Comparison of ENCODE assay signal across 19 mouse cellular contexts in genomic region chr5:45136696-45137095, GRCm38 (mm10).
DNase-seq lines count a peak whose midpoint lies in the region; ATAC-seq and TF ChIP-seq lines count a peak whose summit lies in the region.
"Had no signal": no experiment of that assay in that cellular context is flagged by ENCODE, and none has a peak within 500 bp of the region (broad histone marks: within the 10 kb centered on the region; RNA-seq: fewer than 3 reads in every experiment).

No protein-coding gene starts in this region.

- peak overlapping the region; percentile 56 for H3K27ac ChIP-seq in hindbrain, embryonic 13.5 days
- no peak overlapping the region for H3K27ac ChIP-seq in hindbrain, embryonic 16.5 days (ENCODE audit: low read depth, low read length)
- H3K27ac ChIP-seq in midbrain, embryonic 16.5 days (ENCODE audit: low read length) = peak overlapping the region; percentile 51; the same call in 1 of the 2 replicates
- no peak overlapping the region for H3K27ac ChIP-seq in cerebellum, adult 2 months (ENCODE audit: insufficient read depth, low read length)
- H3K27ac ChIP-seq: heart, adult 2 months; heart, embryonic 15.5 days; hindbrain, embryonic 12.5 days; limb, embryonic 12.5 days; liver, embryonic 13.5 days; stomach, postnatal 0 days had no signal

- TF ChIP-seq CTCF in cerebellum, adult 2 months (IDR thresholded peaks at IDR 0.05; ENCODE audit: borderline replicate concordance, insufficient read depth, low read depth, low read length) = no peak

- peaks cover 9% of the 10 kb centered on the region for H3K4me1 ChIP-seq in hindbrain, embryonic 13.5 days (replicated peaks)
- peaks cover 3% of the 10 kb centered on the region; the same call in 1 of the 2 replicates for H3K4me1 ChIP-seq in hindbrain, embryonic 16.5 days (ENCODE audit: control insufficient read depth, insufficient read depth, low read depth, low read length)
- H3K4me1 ChIP-seq in midbrain, embryonic 16.5 days (ENCODE audit: control insufficient read depth, insufficient read depth, low read length) = peaks cover 5% of the 10 kb centered on the region; the same call in 1 of the 2 replicates
- H3K4me1 ChIP-seq in cerebellum, adult 2 months (ENCODE audit: control insufficient read depth, insufficient read depth, low read length) = no peaks in the 10 kb centered on the region
- H3K4me1 ChIP-seq: heart, embryonic 15.5 days; hindbrain, embryonic 12.5 days; limb, embryonic 12.5 days; liver, embryonic 13.5 days had no signal

- H3K4me3 ChIP-seq in hindbrain, embryonic 13.5 days = no peak overlapping the region
- H3K4me3 ChIP-seq in hindbrain, embryonic 16.5 days (ENCODE audit: low read length) = no peak overlapping the region
- no peak overlapping the region for H3K4me3 ChIP-seq in midbrain, embryonic 16.5 days (ENCODE audit: low read depth, low read length)
- no peak overlapping the region for H3K4me3 ChIP-seq in cerebellum, adult 2 months (replicated peaks; ENCODE audit: insufficient read depth, low read depth, low read length)
- H3K4me3 ChIP-seq: heart, adult 2 months; heart, embryonic 15.5 days; hindbrain, embryonic 12.5 days; limb, embryonic 12.5 days; liver, embryonic 13.5 days had no signal

- no peak for TF ChIP-seq POLR2A in cerebellum, adult 2 months (IDR thresholded peaks at IDR 0.05; ENCODE audit: borderline replicate concordance, insufficient read depth, low read length)

- no peak for ATAC-seq in hindbrain, embryonic 13.5 days (ENCODE audit: low FRiP score)
- no peak for ATAC-seq in hindbrain, embryonic 16.5 days
- ATAC-seq in midbrain, embryonic 16.5 days = peak; percentile 54; the same call in 1 of the 2 replicates

- no peaks in the 10 kb centered on the region for H3K36me3 ChIP-seq in hindbrain, embryonic 13.5 days
- no peaks in the 10 kb centered on the region for H3K36me3 ChIP-seq in hindbrain, embryonic 16.5 days (ENCODE audit: control insufficient read depth, insufficient read depth, low read length)
- no peaks in the 10 kb centered on the region for H3K36me3 ChIP-seq in midbrain, embryonic 16.5 days (ENCODE audit: control insufficient read depth, insufficient read depth, low read length)
- H3K36me3 ChIP-seq: heart, embryonic 15.5 days; hindbrain, embryonic 12.5 days; limb, embryonic 12.5 days; liver, embryonic 13.5 days had no signal

- no peak overlapping the region for H3K9ac ChIP-seq in hindbrain, embryonic 13.5 days
- no peak overlapping the region for H3K9ac ChIP-seq in hindbrain, embryonic 16.5 days (ENCODE audit: low read depth, low read length)
- H3K9ac ChIP-seq in midbrain, embryonic 16.5 days (ENCODE audit: low read depth, low read length) = no peak overlapping the region
- H3K9ac ChIP-seq: heart, embryonic 15.5 days; hindbrain, embryonic 12.5 days; limb, embryonic 12.5 days; liver, embryonic 13.5 days had no signal

- H3K4me2 ChIP-seq in hindbrain, embryonic 13.5 days = no peak overlapping the region
- no peak overlapping the region for H3K4me2 ChIP-seq in hindbrain, embryonic 16.5 days (ENCODE audit: low read length)
- H3K4me2 ChIP-seq in midbrain, embryonic 16.5 days (ENCODE audit: low read length) = no peak overlapping the region
- H3K4me2 ChIP-seq: heart, embryonic 15.5 days; hindbrain, embryonic 12.5 days; limb, embryonic 12.5 days; liver, embryonic 13.5 days had no signal

- H3K9me3 ChIP-seq in hindbrain, embryonic 13.5 days = no peaks in the 10 kb centered on the region
- no peaks in the 10 kb centered on the region for H3K9me3 ChIP-seq in hindbrain, embryonic 16.5 days (ENCODE audit: control insufficient read depth, low read length)
- no peaks in the 10 kb centered on the region for H3K9me3 ChIP-seq in midbrain, embryonic 16.5 days (replicated peaks; ENCODE audit: control insufficient read depth, low read length, poor library complexity, severe bottlenecking)
- H3K9me3 ChIP-seq: heart, embryonic 15.5 days; hindbrain, embryonic 12.5 days; limb, embryonic 12.5 days; liver, embryonic 13.5 days had no signal

- WGBS in hindbrain, embryonic 13.5 days = 34% methylated on average over 3 of the region's 3 CpGs
- WGBS in hindbrain, embryonic 16.5 days = 40% methylated on average over 3 of the region's 3 CpGs
- 33% methylated on average over 3 of the region's 3 CpGs for WGBS in midbrain, embryonic 16.5 days
- 23% methylated on average over 3 of the region's 3 CpGs for WGBS in cerebellum, adult 2 months

- DNase-seq in 3134 (ENCODE audit: extremely low read depth, insufficient read length, low spot score) = peak; percentile 55
- DNase-seq in fibroblast of lung, adult 2 months (ENCODE audit: low read depth) = peak; percentile 57
- DNase-seq in cerebellum, adult 2 months = no peak
- DNase-seq in thymus, postnatal 10 days (ENCODE audit: low spot score in 2 of 2) = no peak
- DNase-seq in layer of hippocampus, adult 9-10 months (ENCODE audit: low spot score) = no peak
- DNase-seq: B cell, adult 2 months; cerebellum, adult 9-10 months; gastrocnemius, postnatal 14 days; heart, adult 2 months; kidney, adult 18-20 months; liver, embryonic 13.5 days; thymus, postnatal 14 days had no signal

- H3K27me3 ChIP-seq in hindbrain, embryonic 13.5 days = no peaks in the 10 kb centered on the region
- H3K27me3 ChIP-seq in hindbrain, embryonic 16.5 days (replicated peaks; ENCODE audit: control insufficient read depth, insufficient read depth, low read length) = no peaks in the 10 kb centered on the region
- H3K27me3 ChIP-seq in midbrain, embryonic 16.5 days (ENCODE audit: control insufficient read depth, insufficient read depth, low read depth, low read length) = no peaks in the 10 kb centered on the region
- no peaks in the 10 kb centered on the region for H3K27me3 ChIP-seq in cerebellum, adult 2 months (ENCODE audit: control insufficient read depth, insufficient read depth, low read length)
- H3K27me3 ChIP-seq: heart, embryonic 15.5 days; hindbrain, embryonic 12.5 days; limb, embryonic 12.5 days; liver, embryonic 13.5 days had no signal

Comparison
In these comparisons a context has a peak if more than half of its experiments do, and no peak if none do; other contexts are left out.
1. H3K27ac ChIP-seq: peak in hindbrain, embryonic 13.5 days (single experiment) and midbrain, embryonic 16.5 days (single experiment); none in hindbrain, embryonic 16.5 days (single experiment) and cerebellum, adult 2 months (single experiment).
2. DNase-seq: peak in 3134 (single experiment) and fibroblast of lung, adult 2 months (single experiment); none in cerebellum, adult 2 months (0 of 2), thymus, postnatal 10 days (0 of 2) and layer of hippocampus, adult 9-10 months (single experiment).